Mouse (Mus musculus) heart, embryonic 16.5 days (tissue): ENCODE results near the gene Igf2bp1. TPM values are rescaled to one million over a fixed set of nuclear protein-coding genes. Genes with fewer than 3 reads are reported as not detected.
"Not testable (repeated sequence)": the region's sequence is repeated elsewhere in the genome, so short reads cannot be mapped to it uniquely, and the experiment has no call there.

ENCODE experiments used
- ATAC-seq: fragments of 200-750 bp; cut with Nextera tagmentation; replicated peaks from 2 replicates; pipeline ENCODE4 v1.8.0; 2017; ENCODE audit warnings: moderate number of reproducible peaks; ENCODE audit not compliant: insufficient read depth, low FRiP score; ENCODE audit errors: extremely low read depth
- H3K27ac ChIP-seq: fragments of 300-500 bp; sonication (generic); 2 replicates; pipeline ENCODE4 v1.5.1; 2014; ENCODE audit warnings: mild to moderate bottlenecking, low read length, control low read depth, moderate library complexity
- H3K27me3 ChIP-seq: fragments of 300-500 bp; sonication (generic); 2 replicates; pipeline ENCODE4 v1.6.1; 2014; ENCODE audit warnings: low read length, mixed read lengths; ENCODE audit not compliant: control insufficient read depth, insufficient read depth
- H3K36me3 ChIP-seq: fragments of 300-500 bp; sonication (generic); 2 replicates; pipeline ENCODE4 v1.6.1; 2014; ENCODE audit not compliant: control insufficient read depth, insufficient read depth
- H3K4me1 ChIP-seq: fragments of 300-500 bp; sonication (generic); 2 replicates; pipeline ENCODE4 v1.6.1; 2014; ENCODE audit warnings: low read length, mixed read lengths; ENCODE audit not compliant: control insufficient read depth, insufficient read depth
- H3K4me2 ChIP-seq: fragments of 300-500 bp; sonication (generic); 2 replicates; pipeline ENCODE4 v1.6.1; 2014; ENCODE audit warnings: low read depth, mild to moderate bottlenecking, control low read depth, low read length
- H3K4me3 ChIP-seq: fragments of 300-500 bp; sonication (generic); 2 replicates; pipeline ENCODE4 v1.5.1; 2014; ENCODE audit warnings: mild to moderate bottlenecking, control low read depth, low read length
- H3K9ac ChIP-seq: fragments of 300-500 bp; sonication (generic); 2 replicates; pipeline ENCODE4 v1.6.1; 2014; ENCODE audit warnings: low read length, control low read depth
- H3K9me3 ChIP-seq: fragments of 300-500 bp; sonication (generic); replicated peaks from 2 replicates; pipeline ENCODE4 v1.6.1; 2016; ENCODE audit warnings: low read length; ENCODE audit not compliant: control insufficient read depth
- WGBS: fragments of 180-500 bp; shearing (Covaris S2); extraction: QIAGEN DNeasy Blood & Tissue Kit; methylation state at CpG from one replicate; pipeline ENCODE4 v1.1.7; 2014; 5-methylcytosine and 5-hydroxymethylcytosine counted together
- polyA plus RNA-seq: library from polyadenylated mRNA; unstranded; fragments of >200 nt; fragmentation: Nextera tagmentation; extraction: Ambion mirVana; gene quantifications from 2 replicates; pipeline ENCODE4 v1.2.1, GENCODE M21; 2015

Gene Igf2bp1
- polyA plus RNA-seq, 1 experiment from 2014 or later, result 21.1 TPM

DNA sequence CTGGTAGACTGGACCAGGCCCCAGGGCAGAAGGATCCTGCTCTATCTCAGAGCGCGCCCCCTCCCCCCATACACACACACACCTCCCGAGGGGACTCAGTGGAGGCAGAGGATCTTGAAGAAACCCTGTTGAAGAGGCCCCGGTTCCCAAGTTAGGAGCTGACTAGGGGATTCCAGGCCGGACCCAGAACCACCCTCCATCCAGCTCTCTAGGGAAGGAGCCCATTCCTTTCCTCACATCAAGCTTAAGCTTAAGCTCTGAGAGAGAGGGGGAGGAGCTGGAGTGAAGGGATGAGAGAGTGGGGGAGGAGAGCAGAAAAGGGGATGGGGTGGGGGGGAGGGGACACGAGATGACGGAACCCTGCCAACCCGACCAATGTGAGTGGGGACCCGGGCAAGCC is 47.5 kb downstream of the Igf2bp1 start:
- H3K27me3 ChIP-seq, result no peaks in the 10 kb centered on the region
- H3K4me2 ChIP-seq, result no peak overlapping the region
- no peak for ATAC-seq
- H3K4me3 ChIP-seq, result no peak overlapping the region
- H3K27ac ChIP-seq, result no peak overlapping the region
- peaks cover 5% of the 10 kb centered on the region for H3K36me3 ChIP-seq
- 0 out of 2 replicates have a peak, but pooled peaks cover 2% of the 10 kb centered on the region for H3K9me3 ChIP-seq
- no peak overlapping the region for H3K9ac ChIP-seq
- H3K4me1 ChIP-seq, result no peaks in the 10 kb centered on the region
- 81% methylated on average over 9 of the region's 9 CpGs for WGBS

DNA sequence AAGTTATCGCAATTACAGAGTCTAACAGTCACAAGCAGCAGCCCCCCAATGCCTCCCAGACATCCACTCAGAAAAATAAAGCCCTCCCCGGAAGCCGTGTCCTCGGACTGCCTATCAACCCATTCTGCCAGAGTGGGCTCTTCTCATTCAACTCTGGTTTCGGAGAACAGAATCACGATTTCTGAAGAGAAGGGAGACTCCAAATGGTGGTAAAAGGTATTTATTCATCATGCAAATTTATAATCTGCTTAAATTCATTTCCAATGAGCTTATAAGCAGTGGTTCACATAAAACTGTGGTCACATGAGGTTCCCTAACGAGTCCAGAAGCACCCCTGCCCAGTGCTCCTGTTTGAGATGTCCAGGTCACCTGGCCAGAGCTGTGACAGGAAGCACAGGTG is 48.3 kb downstream of the Igf2bp1 start:
- Histone ChIP-seq H3K4me1 (no peaks in the 10 kb centered on the region), H3K4me2 (no peak overlapping the region), H3K27ac (no peak overlapping the region), H3K9ac (no peak overlapping the region), H3K36me3 (0 out of 2 replicates have a peak, but pooled peaks cover 2% of the 10 kb centered on the region), H3K9me3 (0 out of 2 replicates have a peak, but pooled peaks cover 2% of the 10 kb centered on the region), H3K4me3 (no peak overlapping the region), H3K27me3 (no peaks in the 10 kb centered on the region)
- WGBS, result 81% methylated on average over 7 of the region's 7 CpGs
- no peak for ATAC-seq

DNA sequence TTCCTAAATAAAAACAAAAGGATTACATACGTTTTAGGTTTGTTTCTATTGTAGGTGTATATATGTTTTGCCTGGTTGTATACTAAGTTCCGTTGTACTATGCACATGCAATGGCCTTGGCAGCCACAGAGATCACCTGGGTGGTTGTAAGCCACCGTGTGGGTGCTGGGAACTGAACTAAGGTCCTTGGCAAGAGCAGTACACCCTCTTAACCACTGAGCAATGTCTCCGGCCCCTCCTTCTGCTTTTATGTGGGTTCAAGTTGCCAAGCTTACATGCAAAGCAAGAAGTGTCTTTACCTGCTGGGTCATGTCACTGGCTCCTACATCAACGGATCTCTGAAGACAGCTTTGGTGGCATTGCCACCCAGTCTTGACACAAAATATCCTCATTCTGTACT is 52.4 kb downstream of the Igf2bp1 start:
- no peak overlapping the region for H3K4me2 ChIP-seq
- no peaks in the 10 kb centered on the region for H3K27me3 ChIP-seq
- H3K27ac ChIP-seq, result no peak overlapping the region
- 80% methylated on average over 5 of the region's 5 CpGs for WGBS
- no peaks in the 10 kb centered on the region for H3K4me1 ChIP-seq
- no peak overlapping the region for H3K9ac ChIP-seq
- H3K4me3 ChIP-seq, result no peak overlapping the region
- ATAC-seq, result no peak
- 0 out of 2 replicates have a peak, but pooled peaks cover 2% of the 10 kb centered on the region for H3K9me3 ChIP-seq
- H3K36me3 ChIP-seq, result no peaks in the 10 kb centered on the region

DNA sequence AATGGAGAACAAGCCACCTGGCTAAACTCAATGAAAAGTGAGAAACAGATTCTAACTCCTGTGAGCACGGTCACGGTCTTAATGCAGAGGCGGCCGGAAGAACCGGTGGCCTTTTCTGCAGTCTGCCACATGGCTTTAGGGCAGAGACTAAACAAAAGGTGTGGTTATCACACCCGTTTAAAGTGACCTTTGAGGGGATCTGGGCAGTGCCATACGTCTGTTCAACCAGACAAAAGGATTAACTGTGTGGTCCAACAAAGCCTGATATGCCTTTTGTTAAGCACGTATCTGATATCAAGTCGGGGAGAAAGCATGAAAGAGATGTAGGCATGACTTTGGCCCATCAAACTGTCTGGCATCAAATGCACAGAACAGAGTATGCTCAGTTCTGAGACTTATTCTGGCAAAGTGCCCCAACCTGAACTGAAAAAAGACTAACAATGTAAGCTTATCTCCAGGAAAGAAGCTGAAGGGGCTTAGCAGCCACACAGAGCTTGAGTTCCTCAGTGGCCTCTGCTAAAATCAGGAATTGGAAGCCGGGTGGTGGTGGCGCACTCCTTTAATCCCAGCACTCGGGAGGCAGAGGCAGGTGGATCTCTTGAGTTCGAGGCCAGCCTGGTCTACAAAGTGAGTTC is 59.8 kb downstream of the Igf2bp1 start:
- H3K36me3 ChIP-seq, result no peaks in the 10 kb centered on the region
- H3K27ac ChIP-seq, result no peak overlapping the region
- H3K27me3 ChIP-seq, result no peaks in the 10 kb centered on the region; the same call in 1 of the 2 replicates
- no peak for ATAC-seq
- no peak overlapping the region for H3K9ac ChIP-seq
- H3K4me3 ChIP-seq, result no peak overlapping the region
- WGBS, result 64% methylated on average over 13 of the region's 13 CpGs
- no peak overlapping the region for H3K4me2 ChIP-seq
- H3K9me3 ChIP-seq, result no peaks in the 10 kb centered on the region
- no peaks in the 10 kb centered on the region for H3K4me1 ChIP-seq

DNA sequence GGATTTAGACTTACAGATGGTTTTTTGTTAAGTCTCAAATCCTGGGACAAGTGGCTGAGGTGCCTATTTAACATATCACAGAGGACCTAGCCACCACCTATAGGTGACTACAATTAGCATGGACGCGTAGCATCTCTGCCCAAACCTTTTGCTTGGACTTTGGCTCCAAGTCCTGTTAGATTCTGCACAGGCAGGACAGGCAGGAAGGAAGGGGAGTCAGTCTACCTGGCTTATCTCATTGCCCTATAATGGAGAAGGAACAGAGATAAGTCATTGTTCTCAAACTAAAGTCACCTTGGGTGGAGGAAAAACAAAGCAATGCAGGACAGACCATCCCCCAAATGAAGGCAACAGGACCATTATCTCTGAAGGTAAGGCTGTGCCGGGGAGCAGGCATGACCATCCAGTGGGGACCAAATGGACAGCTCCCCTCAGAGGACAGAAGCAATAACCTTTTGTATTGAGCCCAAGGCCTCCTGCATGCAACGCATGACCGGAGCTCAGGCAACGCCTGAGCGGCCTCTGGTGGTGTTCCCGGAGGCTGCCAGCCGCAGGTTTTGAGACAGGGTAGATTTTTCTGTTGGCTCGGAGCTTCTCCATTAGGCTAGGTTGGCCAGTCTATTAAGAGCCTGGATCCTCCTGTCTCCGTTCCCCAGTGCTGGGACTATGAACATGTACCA is 65.8 kb downstream of the Igf2bp1 start:
- no peaks in the 10 kb centered on the region for H3K9me3 ChIP-seq
- H3K9ac ChIP-seq, result no peak overlapping the region
- no peak overlapping the region for H3K27ac ChIP-seq
- 41% methylated on average over 11 of the region's 11 CpGs for WGBS
- H3K36me3 ChIP-seq, result no peaks in the 10 kb centered on the region
- no peak for ATAC-seq
- no peak overlapping the region for H3K4me2 ChIP-seq
- no peak overlapping the region for H3K4me3 ChIP-seq
- H3K27me3 ChIP-seq, result no peaks in the 10 kb centered on the region; the same call in 1 of the 2 replicates
- H3K4me1 ChIP-seq, result no peaks in the 10 kb centered on the region

DNA sequence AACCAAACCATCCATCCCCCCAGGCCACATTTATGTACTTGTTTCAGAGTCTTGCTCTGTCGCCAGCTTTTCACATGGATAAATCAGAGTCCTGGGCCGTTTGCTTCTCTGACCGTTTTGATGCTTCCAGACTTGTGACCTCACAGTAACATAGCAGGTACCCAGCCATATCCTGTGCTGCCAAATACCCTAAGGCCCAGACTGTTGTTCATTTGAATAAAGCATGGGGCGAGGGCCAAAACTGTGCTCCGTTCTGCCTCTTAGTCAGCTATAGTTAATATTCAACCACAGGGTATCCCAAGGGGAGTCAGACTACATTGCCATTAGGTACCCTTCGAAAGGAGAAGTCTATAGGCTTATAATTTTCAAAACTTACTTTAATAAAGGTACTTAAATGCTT is 69.3 kb downstream of the Igf2bp1 start:
- H3K4me3 ChIP-seq, result no peak overlapping the region
- no peaks in the 10 kb centered on the region for H3K4me1 ChIP-seq
- H3K27me3 ChIP-seq, result no peaks in the 10 kb centered on the region; the same call in 1 of the 2 replicates
- H3K36me3 ChIP-seq, result no peaks in the 10 kb centered on the region
- no peak overlapping the region for H3K4me2 ChIP-seq
- H3K27ac ChIP-seq, result no peak overlapping the region
- H3K9ac ChIP-seq, result no peak overlapping the region
- 77% methylated on average over 6 of the region's 6 CpGs for WGBS
- no peaks in the 10 kb centered on the region for H3K9me3 ChIP-seq
- no peak for ATAC-seq

DNA sequence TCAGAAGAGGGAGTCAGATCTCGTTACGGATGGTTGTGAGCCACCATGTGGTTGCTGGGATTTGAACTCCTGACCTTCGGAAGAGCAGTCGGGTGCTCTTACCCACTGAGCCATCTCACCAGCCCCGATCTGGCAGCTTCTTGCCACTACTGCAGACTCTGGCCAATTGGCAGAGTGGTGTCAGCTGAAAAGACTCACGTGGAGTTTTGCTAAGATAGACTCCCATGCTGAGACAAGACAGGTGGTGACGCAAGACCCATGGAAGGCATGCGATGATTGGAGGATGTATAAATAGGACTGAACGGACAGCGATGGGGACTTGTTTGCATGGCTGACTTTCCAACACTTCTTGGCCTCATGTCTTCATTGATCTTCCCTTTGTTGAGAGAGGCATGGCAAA is 73.6 kb downstream of the Igf2bp1 start:
- not testable (repeated sequence) for H3K4me3 ChIP-seq, H3K9me3 ChIP-seq, H3K27me3 ChIP-seq, H3K4me1 ChIP-seq, H3K4me2 ChIP-seq, ATAC-seq, H3K27ac ChIP-seq, H3K9ac ChIP-seq, H3K36me3 ChIP-seq
- 77% methylated on average over 8 of the region's 10 CpGs for WGBS

DNA sequence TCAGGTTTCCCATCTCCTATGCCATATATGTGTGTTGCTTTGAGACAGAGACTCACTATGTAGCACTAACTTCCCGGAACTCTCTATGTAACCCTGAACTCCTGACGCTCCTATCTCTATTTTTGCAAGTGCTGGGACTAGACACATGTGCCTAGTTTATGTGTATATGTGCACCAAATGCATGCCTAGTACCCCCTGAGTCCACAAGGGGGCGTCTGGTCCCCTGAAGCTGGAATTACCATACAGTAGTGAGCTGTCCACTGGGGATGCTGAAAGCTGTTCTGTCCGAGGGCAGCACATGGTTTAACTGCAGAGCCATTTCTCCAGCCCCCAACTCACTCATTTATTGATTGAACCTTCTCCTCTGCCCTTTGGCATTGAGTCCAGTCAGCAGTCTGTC is 79.3 kb downstream of the Igf2bp1 start:
- 0 out of 2 replicates have a peak, but pooled peaks cover 4% of the 10 kb centered on the region for H3K27me3 ChIP-seq
- H3K36me3 ChIP-seq, result no peaks in the 10 kb centered on the region
- no peak overlapping the region for H3K27ac ChIP-seq
- H3K4me2 ChIP-seq, result no peak overlapping the region
- no peak overlapping the region for H3K9ac ChIP-seq
- 70% methylated on average over 4 of the region's 4 CpGs for WGBS
- no peak overlapping the region for H3K4me3 ChIP-seq
- H3K9me3 ChIP-seq, result peaks cover 8% of the 10 kb centered on the region; the same call in 1 of the 2 replicates
- H3K4me1 ChIP-seq, result no peaks in the 10 kb centered on the region
- ATAC-seq, result no peak

DNA sequence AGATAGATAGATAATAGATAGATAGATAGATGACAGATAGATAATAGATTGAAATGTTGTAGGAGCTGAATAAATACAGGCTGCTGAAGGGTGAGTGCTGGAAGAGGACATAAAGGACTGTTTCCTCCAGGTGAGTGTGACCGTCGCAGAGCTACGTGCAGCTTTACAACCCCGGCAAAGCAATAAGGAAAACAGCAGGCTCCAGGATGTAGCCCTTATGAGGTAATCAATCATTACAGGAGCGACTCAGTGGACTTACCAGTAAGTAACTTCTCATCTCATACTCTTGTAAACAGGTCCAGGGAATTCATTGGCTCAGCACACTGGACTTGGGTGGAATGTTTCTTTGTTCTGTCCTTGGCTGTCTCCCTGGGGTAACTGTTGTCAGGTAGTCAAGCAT is 79.8 kb downstream of the Igf2bp1 start:
- Histone ChIP-seq H3K4me2 (no peak overlapping the region), H3K4me1 (no peaks in the 10 kb centered on the region), H3K36me3 (no peaks in the 10 kb centered on the region), H3K27me3 (0 out of 2 replicates have a peak, but pooled peaks cover 4% of the 10 kb centered on the region), H3K27ac (no peak overlapping the region), H3K9me3 (peaks cover 8% of the 10 kb centered on the region; the same call in 1 of the 2 replicates), H3K9ac (no peak overlapping the region), H3K4me3 (no peak overlapping the region)
- no peak for ATAC-seq
- WGBS, result 87% methylated on average over 5 of the region's 5 CpGs
